Mouse (Mus musculus): ENCODE measurements around the gene Sept11.

DNA sequence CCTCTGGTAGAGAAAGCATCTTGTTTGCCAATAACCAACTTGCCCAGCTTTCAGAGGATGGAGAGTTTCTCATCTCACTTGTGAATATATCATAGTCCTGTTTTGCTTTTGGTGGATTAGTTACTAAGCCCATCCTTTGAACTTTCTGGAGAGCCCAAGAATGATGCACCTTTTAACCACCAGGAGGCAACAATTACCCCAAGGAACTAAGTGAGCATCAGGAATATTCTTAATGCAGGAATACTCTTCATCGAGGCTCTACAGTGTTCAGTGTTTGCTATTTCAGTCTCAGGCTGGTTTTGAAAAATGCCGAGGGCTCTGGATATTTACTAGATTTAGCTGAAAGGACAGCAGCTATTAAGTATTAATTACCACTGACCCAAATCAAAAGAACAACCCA is 87.0 kb downstream of the Sept11 start:
- TF ChIP-seq NRF1 (IDR thresholded peaks at IDR 0.05; ENCODE audit: low read depth, low read length) = no peak
- TF ChIP-seq KAT2A (IDR thresholded peaks at IDR 0.05; ENCODE audit: insufficient replicate concordance, low read length) = no peak
- TF ChIP-seq JUND (conservative IDR thresholded peaks at IDR 0.05; ENCODE audit: low read depth, low read length) = no peak
- TF ChIP-seq ELF1 (IDR thresholded peaks at IDR 0.05; ENCODE audit: low read depth, low read length) = no peak
- TF ChIP-seq CHD2 (IDR thresholded peaks at IDR 0.05; ENCODE audit: low read length) = no peak

Data from CH12.LX (cell line).